Mouse (Mus musculus): ENCODE data around the gene Rhod. TPM values are rescaled to one million over a fixed set of nuclear protein-coding genes. Genes with fewer than 3 reads are reported as not detected.
A peak's percentile ranks its signal among the peaks of the same experiment; 100 is the strongest.

Rhod gene
- polyA plus RNA-seq, 1 experiment, result 4.0 TPM

DNA sequence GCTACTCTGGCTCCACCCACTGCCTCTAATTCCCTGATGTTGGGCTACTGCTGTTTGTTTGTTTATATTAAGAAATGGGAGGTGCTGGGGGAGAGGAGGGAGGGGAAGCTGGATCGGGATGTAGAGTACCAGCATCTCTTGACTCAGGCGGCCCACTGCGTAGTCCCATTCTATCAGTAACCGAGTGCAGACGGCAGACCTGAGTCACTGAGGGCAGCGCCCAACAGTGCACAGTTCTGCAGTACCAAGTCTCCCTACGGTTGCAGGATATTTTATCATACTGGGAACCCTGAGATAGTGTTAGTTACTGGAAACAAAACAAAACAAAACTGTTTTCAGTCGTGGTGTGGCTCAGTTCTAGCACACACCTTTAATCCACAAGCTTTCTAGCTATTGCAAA lies 11.9 kb upstream of the Rhod start:
- no peak overlapping the region for H3K27ac ChIP-seq (ENCODE audit: insufficient read depth, low read length)
- DNase-seq (ENCODE audit: low read depth in 1 of 2, low spot score in 2 of 2), result no peak
- 81% methylated on average over 8 of the region's 8 CpGs for WGBS

GRCm38 (mm10) chr19:4450666-4451065 lies 11.4 kb upstream of the Rhod start:
- H3K4me1 ChIP-seq (ENCODE audit: control insufficient read depth, insufficient read depth, insufficient read length), result no peaks in the 10 kb centered on the region
- TF ChIP-seq POLR2A (IDR thresholded peaks at IDR 0.05; ENCODE audit: low read depth, low read length), result no peak
- TF ChIP-seq CTCF (IDR thresholded peaks at IDR 0.05; ENCODE audit: extremely low read depth, insufficient read depth, insufficient read length, insufficient replicate concordance), result no peak
- no peak overlapping the region for H3K27ac ChIP-seq (ENCODE audit: insufficient read depth, low read length)
- H3K36me3 ChIP-seq (ENCODE audit: control insufficient read depth, insufficient read depth, low read length), result no peaks in the 10 kb centered on the region
- 78% methylated on average over 5 of the region's 5 CpGs for WGBS
- H3K27me3 ChIP-seq (ENCODE audit: control insufficient read depth, insufficient read depth, low read length), result no peaks in the 10 kb centered on the region
- no peak overlapping the region for H3K4me3 ChIP-seq (ENCODE audit: extremely low read depth, insufficient read depth, insufficient read length)
- DNase-seq (ENCODE audit: low read depth in 1 of 2, low spot score in 2 of 2), result no peak

More for the DNA sequence above, 11.9 kb upstream of the Rhod start:
- Histone ChIP-seq H3K27me3 (ENCODE audit: control insufficient read depth, insufficient read depth, low read length) (no peaks in the 10 kb centered on the region), H3K4me1 (ENCODE audit: control insufficient read depth, insufficient read depth, insufficient read length) (no peaks in the 10 kb centered on the region), H3K36me3 (ENCODE audit: control insufficient read depth, insufficient read depth, low read length) (no peaks in the 10 kb centered on the region), H3K4me3 (ENCODE audit: extremely low read depth, insufficient read depth, insufficient read length) (no peak overlapping the region)
- TF ChIP-seq CTCF (IDR thresholded peaks at IDR 0.05; ENCODE audit: extremely low read depth, insufficient read depth, insufficient read length, insufficient replicate concordance) (no peak), POLR2A (IDR thresholded peaks at IDR 0.05; ENCODE audit: low read depth, low read length) (no peak)

DNA sequence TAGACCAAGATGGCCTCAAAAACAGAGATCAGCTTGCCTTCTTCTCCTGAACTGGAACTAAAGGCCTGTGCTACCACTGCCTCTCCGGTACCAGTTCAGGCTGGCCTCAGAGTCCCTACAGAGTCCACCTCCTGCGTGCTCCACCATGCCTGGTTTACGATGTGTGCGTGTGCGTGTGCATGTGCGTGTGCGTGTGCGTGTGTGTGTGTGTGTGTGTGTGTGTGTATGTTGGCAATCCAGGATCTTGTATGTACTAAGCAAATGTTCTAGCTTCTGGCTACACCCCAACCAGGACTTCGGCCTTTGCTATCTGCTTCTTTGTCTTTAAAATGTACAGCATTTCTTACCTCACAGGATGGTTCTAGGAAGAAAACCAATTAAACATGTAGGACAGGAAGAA lies 10.0 kb upstream of the Rhod start:
- Histone ChIP-seq H3K27ac (ENCODE audit: insufficient read depth, low read length) (no peak overlapping the region), H3K4me3 (ENCODE audit: extremely low read depth, insufficient read depth, insufficient read length) (no peak overlapping the region), H3K27me3 (ENCODE audit: control insufficient read depth, insufficient read depth, low read length) (no peaks in the 10 kb centered on the region), H3K36me3 (ENCODE audit: control insufficient read depth, insufficient read depth, low read length) (no peaks in the 10 kb centered on the region), H3K4me1 (ENCODE audit: control insufficient read depth, insufficient read depth, insufficient read length) (no peaks in the 10 kb centered on the region)
- TF ChIP-seq POLR2A (IDR thresholded peaks at IDR 0.05; ENCODE audit: low read depth, low read length) (no peak), CTCF (IDR thresholded peaks at IDR 0.05; ENCODE audit: extremely low read depth, insufficient read depth, insufficient read length, insufficient replicate concordance) (no peak)
- 91% methylated on average over 9 of the region's 9 CpGs for WGBS
- DNase-seq (ENCODE audit: low read depth in 1 of 2, low spot score in 2 of 2), result no peak

- Histone ChIP-seq H3K4me3 (ENCODE audit: extremely low read depth, insufficient read depth, insufficient read length) (no peak overlapping the region), H3K27me3 (ENCODE audit: control insufficient read depth, insufficient read depth, low read length) (no peaks in the 10 kb centered on the region), H3K36me3 (ENCODE audit: control insufficient read depth, insufficient read depth, low read length) (no peaks in the 10 kb centered on the region), H3K4me1 (ENCODE audit: control insufficient read depth, insufficient read depth, insufficient read length) (no peaks in the 10 kb centered on the region), H3K27ac (ENCODE audit: insufficient read depth, low read length) (no peak overlapping the region)
- no peak for TF ChIP-seq CTCF (IDR thresholded peaks at IDR 0.05; ENCODE audit: extremely low read depth, insufficient read depth, insufficient read length, insufficient replicate concordance)
- no peak for DNase-seq (ENCODE audit: low read depth in 1 of 2, low spot score in 2 of 2)
- WGBS, result 93% methylated on average over 9 of the region's 9 CpGs
Observed at GRCm38 (mm10) chr19:4447445-4447844, 8.2 kb upstream of the Rhod start.

DNA sequence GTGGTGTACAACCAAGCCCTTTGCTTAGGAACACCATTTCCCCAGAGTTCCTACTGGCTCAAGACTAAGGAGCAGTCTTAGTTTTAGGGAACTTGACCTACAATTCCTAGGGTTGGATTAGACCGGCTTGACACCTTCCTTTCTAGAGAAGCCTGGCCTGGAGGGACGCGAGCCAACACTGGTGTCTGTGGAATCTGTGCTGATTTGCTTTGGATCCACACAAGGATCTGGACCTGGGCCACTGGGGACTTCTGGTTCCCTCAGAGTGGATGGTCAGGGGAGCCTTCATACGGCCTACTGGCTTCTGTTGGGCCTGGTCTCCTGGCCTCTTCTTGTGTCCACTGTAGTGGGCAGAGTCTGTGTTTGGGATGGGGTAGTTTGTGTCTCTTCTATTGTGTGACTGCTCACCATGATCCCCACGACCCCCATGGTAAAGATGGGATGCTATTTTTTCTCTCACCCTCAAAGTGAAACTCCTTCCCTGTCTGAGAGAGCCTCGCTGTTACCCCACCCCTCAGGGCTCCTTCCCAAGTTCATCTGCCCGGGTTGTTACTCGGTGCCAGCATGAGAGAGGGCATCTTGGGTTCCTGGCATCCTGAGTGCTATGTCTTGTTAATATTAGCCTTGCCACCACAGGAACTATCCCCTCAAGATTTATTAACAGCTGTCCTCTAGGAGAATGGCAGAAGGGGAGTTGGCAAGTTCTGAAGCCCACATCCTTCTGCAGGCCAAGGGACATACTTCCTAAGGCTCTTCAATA lies 7.6 kb upstream of the Rhod start:
- no peak for TF ChIP-seq POLR2A (IDR thresholded peaks at IDR 0.05; ENCODE audit: low read depth, low read length)
- WGBS, result 84% methylated on average over 8 of the region's 8 CpGs
- DNase-seq (ENCODE audit: low read depth in 1 of 2, low spot score in 2 of 2), result no peak
- no peak overlapping the region for H3K27ac ChIP-seq (ENCODE audit: insufficient read depth, low read length)
- H3K36me3 ChIP-seq (ENCODE audit: control insufficient read depth, insufficient read depth, low read length), result no peaks in the 10 kb centered on the region
- no peaks in the 10 kb centered on the region for H3K4me1 ChIP-seq (ENCODE audit: control insufficient read depth, insufficient read depth, insufficient read length)
- H3K4me3 ChIP-seq (ENCODE audit: extremely low read depth, insufficient read depth, insufficient read length), result no peak overlapping the region
- H3K27me3 ChIP-seq (ENCODE audit: control insufficient read depth, insufficient read depth, low read length), result no peaks in the 10 kb centered on the region

GRCm38 (mm10) chr19:4442408-4442807 lies 3.2 kb upstream of the Rhod start:
- Histone ChIP-seq H3K4me3 (ENCODE audit: extremely low read depth, insufficient read depth, insufficient read length) (no peak overlapping the region), H3K27me3 (ENCODE audit: control insufficient read depth, insufficient read depth, low read length) (peaks cover 13% of the 10 kb centered on the region), H3K27ac (ENCODE audit: insufficient read depth, low read length) (no peak overlapping the region), H3K36me3 (ENCODE audit: control insufficient read depth, insufficient read depth, low read length) (no peaks in the 10 kb centered on the region), H3K4me1 (ENCODE audit: control insufficient read depth, insufficient read depth, insufficient read length) (peaks cover 4% of the 10 kb centered on the region)
- 17% methylated on average over 3 of the region's 3 CpGs for WGBS
- TF ChIP-seq CTCF (IDR thresholded peaks at IDR 0.05; ENCODE audit: extremely low read depth, insufficient read depth, insufficient read length, insufficient replicate concordance) (peak; percentile 67; the same call in 1 of the 2 replicates), POLR2A (IDR thresholded peaks at IDR 0.05; ENCODE audit: low read depth, low read length) (no peak)
- DNase-seq (ENCODE audit: low read depth in 1 of 2, low spot score in 2 of 2), result peak in 1 of 2 experiments; percentile 51

DNA sequence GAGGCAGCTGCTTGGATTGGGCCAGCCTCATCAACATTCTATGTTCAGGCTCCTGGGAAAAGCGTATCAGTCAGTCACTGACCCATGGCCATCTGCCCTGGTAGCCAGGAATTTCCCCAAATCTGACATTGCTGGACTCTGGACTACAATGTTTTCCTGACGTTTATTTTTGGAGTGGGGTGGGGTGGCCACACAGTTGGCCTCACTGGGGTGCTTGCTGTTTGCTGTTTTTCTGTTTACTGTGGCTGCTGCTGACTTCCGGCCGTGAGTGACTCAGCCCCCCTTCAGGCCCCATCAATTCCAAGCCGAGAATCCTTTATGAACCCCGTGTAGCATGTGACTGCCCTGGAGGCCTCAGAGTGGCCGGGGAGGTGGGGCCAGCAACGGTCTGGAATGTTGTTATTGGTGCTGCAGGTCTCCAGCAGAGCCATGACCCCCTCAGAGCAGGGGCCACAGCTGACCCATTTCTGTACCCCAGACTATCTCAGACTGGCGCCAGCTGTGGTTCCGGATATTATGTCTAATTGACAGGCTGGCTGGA lies 2.5 kb upstream of the Rhod start:
- Histone ChIP-seq H3K4me3 (ENCODE audit: extremely low read depth, insufficient read depth, insufficient read length) (no peak overlapping the region), H3K27ac (ENCODE audit: insufficient read depth, low read length) (peak overlapping the region; percentile 6; the same call in 1 of the 2 replicates), H3K4me1 (ENCODE audit: control insufficient read depth, insufficient read depth, insufficient read length) (peaks cover 4% of the 10 kb centered on the region), H3K27me3 (ENCODE audit: control insufficient read depth, insufficient read depth, low read length) (peaks cover 13% of the 10 kb centered on the region), H3K36me3 (ENCODE audit: control insufficient read depth, insufficient read depth, low read length) (no peaks in the 10 kb centered on the region)
- WGBS, result 55% methylated on average over 10 of the region's 10 CpGs
- no peak for TF ChIP-seq CTCF (IDR thresholded peaks at IDR 0.05; ENCODE audit: extremely low read depth, insufficient read depth, insufficient read length, insufficient replicate concordance)
- TF ChIP-seq POLR2A (IDR thresholded peaks at IDR 0.05; ENCODE audit: low read depth, low read length), result no peak
- no peak for DNase-seq (ENCODE audit: low read depth in 1 of 2, low spot score in 2 of 2)

Data from spleen, adult 2 months (tissue).